Mouse (Mus musculus): Measurements from ENCODE around the gene Rprd1b.

DNA sequence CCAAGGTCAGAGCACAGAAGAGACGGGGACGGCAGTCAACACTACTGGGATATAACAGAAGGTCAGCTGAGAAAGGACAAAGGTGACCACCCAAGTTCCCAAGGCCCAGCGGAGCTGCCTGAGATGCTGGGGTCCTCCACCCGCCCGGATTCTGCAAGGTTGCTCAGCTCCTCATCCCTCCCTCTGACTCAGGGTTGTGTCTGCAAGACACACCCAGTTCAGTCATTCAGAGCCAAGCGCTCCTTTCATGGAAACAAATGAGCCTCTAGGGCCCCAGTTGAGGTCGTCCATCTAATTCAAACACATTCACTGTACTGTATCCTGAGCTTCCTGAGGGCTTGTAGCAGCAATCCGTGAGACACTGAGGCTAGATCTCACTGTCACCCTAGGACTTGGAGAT, 126.3 kb downstream of the Rprd1b start:
- no peak for TF ChIP-seq EP300 (IDR thresholded peaks at IDR 0.05; ENCODE audit: low read depth)
- TF ChIP-seq CTCF (IDR thresholded peaks at IDR 0.05; ENCODE audit: low read depth) = no peak
